19 mouse cellular contexts compared by ENCODE assay signal in genomic region chr5:132248069-132248468, GRCm38 (mm10).
DNase-seq lines count a peak whose midpoint lies in the region; ATAC-seq and TF ChIP-seq lines count a peak whose summit lies in the region.
"Had no signal": no experiment of that assay in that cellular context is flagged by ENCODE, and none has a peak within 500 bp of the region (broad histone marks: within the 10 kb centered on the region; RNA-seq: fewer than 3 reads in every experiment).

No protein-coding gene starts in this region.

- no peak overlapping the region for H3K27ac ChIP-seq in hindbrain, embryonic 15.5 days (replicated peaks)
- H3K27ac ChIP-seq in hindbrain, postnatal 0 days, result no peak overlapping the region
- peak overlapping the region; percentile 34; the same call in 1 of the 2 replicates for H3K27ac ChIP-seq in lung, embryonic 14.5 days (ENCODE audit: low read depth)
- H3K27ac ChIP-seq: embryonic facial prominence, embryonic 13.5 days; heart, embryonic 13.5 days; hindbrain, embryonic 12.5 days had no signal

- no peak overlapping the region for H3K4me3 ChIP-seq in hindbrain, embryonic 15.5 days
- no peak overlapping the region for H3K4me3 ChIP-seq in hindbrain, postnatal 0 days (ENCODE audit: low read length)
- no peak overlapping the region for H3K4me3 ChIP-seq in lung, embryonic 14.5 days (ENCODE audit: low read depth, low read length)
- H3K4me3 ChIP-seq: embryonic facial prominence, embryonic 13.5 days; heart, embryonic 13.5 days; hindbrain, embryonic 12.5 days had no signal

- 57% methylated on average over 7 of the region's 7 CpGs for WGBS in hindbrain, embryonic 15.5 days
- WGBS in hindbrain, postnatal 0 days, result 57% methylated on average over 7 of the region's 7 CpGs
- WGBS in lung, embryonic 14.5 days, result 41% methylated on average over 7 of the region's 7 CpGs

- no peak overlapping the region for H3K4me2 ChIP-seq in hindbrain, embryonic 15.5 days
- H3K4me2 ChIP-seq in hindbrain, postnatal 0 days (ENCODE audit: low read depth, low read length), result no peak overlapping the region
- no peak overlapping the region for H3K4me2 ChIP-seq in lung, embryonic 14.5 days
- H3K4me2 ChIP-seq: embryonic facial prominence, embryonic 13.5 days; heart, embryonic 13.5 days; hindbrain, embryonic 12.5 days had no signal

- H3K9ac ChIP-seq in hindbrain, embryonic 15.5 days, result no peak overlapping the region
- no peak overlapping the region for H3K9ac ChIP-seq in hindbrain, postnatal 0 days (replicated peaks; ENCODE audit: low read length)
- H3K9ac ChIP-seq in lung, embryonic 14.5 days, result no peak overlapping the region
- H3K9ac ChIP-seq: embryonic facial prominence, embryonic 13.5 days; heart, embryonic 13.5 days; hindbrain, embryonic 12.5 days had no signal

- H3K4me1 ChIP-seq in hindbrain, embryonic 15.5 days (replicated peaks), result peaks cover 18% of the 10 kb centered on the region
- H3K4me1 ChIP-seq in hindbrain, postnatal 0 days (ENCODE audit: insufficient read depth, low read length), result peaks cover 12% of the 10 kb centered on the region
- H3K4me1 ChIP-seq in lung, embryonic 14.5 days (ENCODE audit: insufficient read depth), result no peaks in the 10 kb centered on the region

- no peak for TF ChIP-seq CTCF in hindbrain, postnatal 0 days (IDR thresholded peaks at IDR 0.05; ENCODE audit: low read depth)
- no peak for TF ChIP-seq CTCF in lung, embryonic 14.5 days (IDR thresholded peaks at IDR 0.05; ENCODE audit: low read depth)

- no peak for DNase-seq in hindbrain, postnatal 0 days (ENCODE audit: low spot score)
- no peak for DNase-seq in lung, embryonic 14.5 days
- no peak for DNase-seq in lung, postnatal 4 days
- DNase-seq in right cerebral cortex, postnatal 25 days, result peak; percentile 8
- no peak for DNase-seq in right cerebral cortex, postnatal 10 days (ENCODE audit: low spot score in 2 of 2)
- DNase-seq in gonadal fat pad, adult 2 months (ENCODE audit: low read depth), result peak; percentile 72
- no peak for DNase-seq in cerebellum, adult 9-10 months
- DNase-seq: adrenal gland, adult 8-10 months; adrenal gland, postnatal 36 days; cerebellum, adult 11-12 months; cerebellum, adult 9-11 months; cerebellum, postnatal 36 days; gastrocnemius, postnatal 14 days; heart, postnatal 36 days had no signal

- ATAC-seq in hindbrain, embryonic 15.5 days (ENCODE audit: low FRiP score, low read depth), result peak; percentile 30; the same call in 1 of the 2 replicates
- no peak; the same call in 1 of the 2 replicates for ATAC-seq in hindbrain, postnatal 0 days
- no peak; the same call in 1 of the 2 replicates for ATAC-seq in lung, embryonic 14.5 days (ENCODE audit: insufficient read depth)
- ATAC-seq: forebrain, embryonic 14.5 days had no signal

- H3K27me3 ChIP-seq in hindbrain, embryonic 15.5 days, result no peaks in the 10 kb centered on the region
- H3K27me3 ChIP-seq in hindbrain, postnatal 0 days (ENCODE audit: insufficient read depth, low read length), result no peaks in the 10 kb centered on the region
- no peaks in the 10 kb centered on the region for H3K27me3 ChIP-seq in lung, embryonic 14.5 days (ENCODE audit: insufficient read depth, low read length)
- H3K27me3 ChIP-seq: embryonic facial prominence, embryonic 13.5 days; heart, embryonic 13.5 days; hindbrain, embryonic 12.5 days had no signal

- H3K9me3 ChIP-seq in hindbrain, embryonic 15.5 days, result no peaks in the 10 kb centered on the region
- H3K9me3 ChIP-seq in hindbrain, postnatal 0 days (ENCODE audit: low read length), result no peaks in the 10 kb centered on the region
- no peaks in the 10 kb centered on the region for H3K9me3 ChIP-seq in lung, embryonic 14.5 days (ENCODE audit: low read depth, low read length)
- H3K9me3 ChIP-seq: embryonic facial prominence, embryonic 13.5 days; heart, embryonic 13.5 days; hindbrain, embryonic 12.5 days had no signal

- no peaks in the 10 kb centered on the region for H3K36me3 ChIP-seq in hindbrain, embryonic 15.5 days
- H3K36me3 ChIP-seq in hindbrain, postnatal 0 days (ENCODE audit: insufficient read depth, low read length), result no peaks in the 10 kb centered on the region
- H3K36me3 ChIP-seq in lung, embryonic 14.5 days (ENCODE audit: insufficient read depth), result no peaks in the 10 kb centered on the region
- H3K36me3 ChIP-seq: embryonic facial prominence, embryonic 13.5 days; heart, embryonic 13.5 days; hindbrain, embryonic 12.5 days had no signal

Comparison
In these comparisons a context has a peak if more than half of its experiments do, and no peak if none do; other contexts are left out.
1. DNase-seq: peak in right cerebral cortex, postnatal 25 days (single experiment) and gonadal fat pad, adult 2 months (single experiment); none in hindbrain, postnatal 0 days (single experiment), lung, embryonic 14.5 days (single experiment), lung, postnatal 4 days (0 of 2), right cerebral cortex, postnatal 10 days (0 of 2) and cerebellum, adult 9-10 months (single experiment).